10 mouse cellular contexts compared by ENCODE assay signal in the genomic region with DNA sequence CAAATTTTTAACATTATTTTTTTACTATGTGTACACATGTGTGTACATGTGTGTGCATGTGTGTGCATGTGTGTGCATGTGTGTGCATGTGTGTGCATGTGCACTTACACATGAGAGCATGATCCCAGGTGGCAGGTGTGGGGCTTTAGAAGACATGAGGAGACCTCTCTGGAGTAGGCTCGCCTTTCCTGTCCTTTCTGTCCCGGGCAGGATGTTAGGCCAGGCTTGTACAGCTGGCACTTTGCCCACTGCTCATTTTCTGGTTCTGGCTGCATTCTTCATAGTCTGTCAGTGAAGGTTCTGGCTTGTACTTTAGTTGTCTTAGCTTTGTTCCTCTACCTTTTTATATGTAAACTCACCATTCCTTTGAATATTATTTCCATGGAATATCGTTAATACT.
DNase-seq lines count a peak whose midpoint lies in the region; ATAC-seq and TF ChIP-seq lines count a peak whose summit lies in the region.
"Had no signal": no experiment of that assay in that cellular context is flagged by ENCODE, and none has a peak within 500 bp of the region (broad histone marks: within the 10 kb centered on the region; RNA-seq: fewer than 3 reads in every experiment).

No protein-coding gene starts in this region.

- WGBS in hindbrain, embryonic 14.5 days: 57% methylated on average over 3 of the region's 3 CpGs
- 89% methylated on average over 3 of the region's 3 CpGs for WGBS in hindbrain, embryonic 11.5 days
- 32% methylated on average over 3 of the region's 3 CpGs for WGBS in cerebellum, adult 2 months
- WGBS in liver, embryonic 11.5 days: 72% methylated on average over 3 of the region's 3 CpGs

- H3K4me1 ChIP-seq in hindbrain, embryonic 14.5 days (replicated peaks; ENCODE audit: control insufficient read depth, insufficient read depth, low read length): no peaks in the 10 kb centered on the region
- no peaks in the 10 kb centered on the region for H3K4me1 ChIP-seq in hindbrain, embryonic 11.5 days (replicated peaks; ENCODE audit: control insufficient read depth, insufficient read depth, low read length)
- peaks cover 3% of the 10 kb centered on the region; the same call in 1 of the 2 replicates for H3K4me1 ChIP-seq in cerebellum, adult 2 months (ENCODE audit: control insufficient read depth, insufficient read depth, low read length)
- H3K4me1 ChIP-seq in liver, embryonic 11.5 days (replicated peaks; ENCODE audit: control insufficient read depth, insufficient read depth, low read length): no peaks in the 10 kb centered on the region

- no peak overlapping the region for H3K4me3 ChIP-seq in hindbrain, embryonic 14.5 days (replicated peaks; ENCODE audit: low read length)
- H3K4me3 ChIP-seq in hindbrain, embryonic 11.5 days (ENCODE audit: low read depth, low read length): no peak overlapping the region
- H3K4me3 ChIP-seq in cerebellum, adult 2 months (replicated peaks; ENCODE audit: insufficient read depth, low read depth, low read length): no peak overlapping the region
- no peak overlapping the region for H3K4me3 ChIP-seq in liver, embryonic 11.5 days (ENCODE audit: low read depth, low read length)
- H3K4me3 ChIP-seq: forebrain, embryonic 13.5 days; myocyte had no signal

- H3K27me3 ChIP-seq in hindbrain, embryonic 14.5 days (ENCODE audit: control insufficient read depth, insufficient read depth, low read length): no peaks in the 10 kb centered on the region
- H3K27me3 ChIP-seq in hindbrain, embryonic 11.5 days (ENCODE audit: control insufficient read depth, insufficient read depth, low read length): no peaks in the 10 kb centered on the region
- H3K27me3 ChIP-seq in cerebellum, adult 2 months (ENCODE audit: control insufficient read depth, insufficient read depth, low read length): no peaks in the 10 kb centered on the region
- no peaks in the 10 kb centered on the region for H3K27me3 ChIP-seq in liver, embryonic 11.5 days (replicated peaks; ENCODE audit: control insufficient read depth, insufficient read depth, low read length)
- H3K27me3 ChIP-seq: CH12.LX; forebrain, embryonic 13.5 days had no signal

- DNase-seq in hindbrain, embryonic 14.5 days (ENCODE audit: low spot score): peak; percentile 41
- no peak for DNase-seq in hindbrain, embryonic 11.5 days (ENCODE audit: low spot score)
- peak; percentile 11 for DNase-seq in right cerebral cortex, postnatal 14 days
- no peak for DNase-seq in right cerebral cortex, adult 2 months (ENCODE audit: low spot score in 2 of 2)
- DNase-seq in cerebellum, adult 2 months: peak; percentile 44 to 49
- peak; percentile 72 to 74 for DNase-seq in kidney, postnatal 4 days
- no peak for DNase-seq in liver, embryonic 11.5 days (ENCODE audit: low spot score)

- no peaks in the 10 kb centered on the region for H3K36me3 ChIP-seq in hindbrain, embryonic 14.5 days (replicated peaks; ENCODE audit: control insufficient read depth, insufficient read depth)
- H3K36me3 ChIP-seq in hindbrain, embryonic 11.5 days (ENCODE audit: control insufficient read depth, insufficient read depth, low read length): no peaks in the 10 kb centered on the region
- H3K36me3 ChIP-seq in liver, embryonic 11.5 days (ENCODE audit: control insufficient read depth, insufficient read depth, low read length): no peaks in the 10 kb centered on the region

- H3K4me2 ChIP-seq in hindbrain, embryonic 14.5 days (replicated peaks): no peak overlapping the region
- no peak overlapping the region for H3K4me2 ChIP-seq in hindbrain, embryonic 11.5 days (replicated peaks; ENCODE audit: low read depth, low read length)
- no peak overlapping the region for H3K4me2 ChIP-seq in liver, embryonic 11.5 days
- H3K4me2 ChIP-seq: forebrain, embryonic 13.5 days had no signal

- H3K9ac ChIP-seq in hindbrain, embryonic 14.5 days: no peak overlapping the region
- no peak overlapping the region for H3K9ac ChIP-seq in hindbrain, embryonic 11.5 days (ENCODE audit: low read depth, low read length)
- no peak overlapping the region for H3K9ac ChIP-seq in liver, embryonic 11.5 days (ENCODE audit: low read depth, low read length)
- H3K9ac ChIP-seq: forebrain, embryonic 13.5 days had no signal

- TF ChIP-seq CTCF in cerebellum, adult 2 months (IDR thresholded peaks at IDR 0.05; ENCODE audit: borderline replicate concordance, insufficient read depth, low read depth, low read length): no peak

- TF ChIP-seq POLR2A in cerebellum, adult 2 months (IDR thresholded peaks at IDR 0.05; ENCODE audit: borderline replicate concordance, insufficient read depth, low read length): no peak

- ATAC-seq in hindbrain, embryonic 14.5 days (ENCODE audit: low FRiP score): no peak
- ATAC-seq in hindbrain, embryonic 11.5 days (ENCODE audit: low FRiP score): no peak
- no peak for ATAC-seq in liver, embryonic 11.5 days (replicated peaks; ENCODE audit: low FRiP score)
- ATAC-seq: forebrain, embryonic 13.5 days had no signal

- no peaks in the 10 kb centered on the region for H3K9me3 ChIP-seq in hindbrain, embryonic 14.5 days (ENCODE audit: control insufficient read depth, low read length)
- H3K9me3 ChIP-seq in hindbrain, embryonic 11.5 days (ENCODE audit: control insufficient read depth, low read length): no peaks in the 10 kb centered on the region
- no peaks in the 10 kb centered on the region for H3K9me3 ChIP-seq in liver, embryonic 11.5 days (ENCODE audit: control insufficient read depth, low read length)
- H3K9me3 ChIP-seq: forebrain, embryonic 13.5 days had no signal

- H3K27ac ChIP-seq in hindbrain, embryonic 14.5 days: no peak overlapping the region
- H3K27ac ChIP-seq in hindbrain, embryonic 11.5 days (ENCODE audit: low read depth, low read length): no peak overlapping the region
- no peak overlapping the region for H3K27ac ChIP-seq in cerebellum, adult 2 months (ENCODE audit: insufficient read depth, low read length)
- no peak overlapping the region for H3K27ac ChIP-seq in liver, embryonic 11.5 days (ENCODE audit: low read depth, low read length)
- H3K27ac ChIP-seq: forebrain, embryonic 13.5 days had no signal

Comparison
In these comparisons a context has a peak if more than half of its experiments do, and no peak if none do; other contexts are left out.
1. DNase-seq: peak in hindbrain, embryonic 14.5 days (single experiment), right cerebral cortex, postnatal 14 days (single experiment), cerebellum, adult 2 months (2 of 2) and kidney, postnatal 4 days (2 of 2); none in hindbrain, embryonic 11.5 days (single experiment), right cerebral cortex, adult 2 months (0 of 2) and liver, embryonic 11.5 days (single experiment).